Mouse (Mus musculus): ENCODE results near the gene Rbm4.

- TF ChIP-seq CTCF (IDR thresholded peaks at IDR 0.05; ENCODE audit: control insufficient read depth, insufficient read depth, insufficient read length): no peak
- TF ChIP-seq MYOD1 (IDR thresholded peaks at IDR 0.05; ENCODE audit: control insufficient read depth, insufficient read length, low read depth): no peak
- TF ChIP-seq FOSL1 (IDR thresholded peaks at IDR 0.05; ENCODE audit: insufficient read depth, low read length, poor library complexity, severe bottlenecking): no peak
- no peak for TF ChIP-seq MYOG (IDR thresholded peaks at IDR 0.05; ENCODE audit: control insufficient read depth, extremely low read depth, insufficient read length)
Observed at GRCm38 (mm10) chr19:4756193-4756911, 37.3 kb downstream of the Rbm4 start, which contains the start of gene Rbm4b.

All from C2C12 (cell line).